Mouse (Mus musculus): ENCODE data around the gene Tcf20. TPM values are rescaled to one million over a fixed set of nuclear protein-coding genes. Genes with fewer than 3 reads are reported as not detected.

Tcf20 gene
- polyA plus RNA-seq, 1 experiment: 108 TPM

DNA sequence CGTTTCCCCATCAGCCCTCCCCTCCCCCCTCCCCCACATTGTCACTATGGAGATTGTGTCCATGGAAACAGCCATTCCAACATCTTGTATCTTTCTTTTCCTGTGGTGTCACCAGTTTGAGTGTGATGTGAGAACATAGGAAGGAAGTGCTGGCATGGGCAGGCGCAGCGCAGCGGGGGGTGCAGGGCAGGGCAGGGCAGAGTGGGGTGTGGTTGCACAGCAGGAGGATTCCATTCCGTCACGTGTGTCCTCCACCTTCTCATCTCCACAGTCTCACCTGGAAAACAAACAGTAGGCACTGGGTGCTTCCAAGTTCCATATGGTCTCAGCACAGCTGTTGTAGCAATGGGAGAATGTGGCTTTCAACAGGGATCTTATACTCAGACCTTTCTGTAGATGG, 178.2 kb downstream of the Tcf20 start:
- Histone ChIP-seq H3K36me3 (ENCODE audit: control insufficient read depth, insufficient read depth, low read length, poor library complexity, severe bottlenecking) (peaks cover 27% of the 10 kb centered on the region), H3K4me3 (ENCODE audit: low read depth, low read length) (no peak overlapping the region), H3K4me1 (ENCODE audit: control insufficient read depth, insufficient read depth, low read length) (peaks cover 2% of the 10 kb centered on the region), H3K27ac (ENCODE audit: insufficient read depth, low read length) (peak overlapping the region; percentile 57), H3K27me3 (ENCODE audit: control insufficient read depth, insufficient read depth, low read length, poor library complexity, severe bottlenecking) (no peaks in the 10 kb centered on the region), H3K9me3 (replicated peaks; ENCODE audit: control insufficient read depth, insufficient read depth, low read length, poor library complexity, severe bottlenecking) (no peaks in the 10 kb centered on the region), H3K9ac (ENCODE audit: low read depth, poor library complexity, severe bottlenecking) (no peak overlapping the region)
- TF ChIP-seq POLR2A (IDR thresholded peaks at IDR 0.05; ENCODE audit: insufficient read depth, low read length) (no peak), EP300 (IDR thresholded peaks at IDR 0.05; ENCODE audit: insufficient read depth, low read depth, low read length) (peak; percentile 54; the same call in 1 of the 2 replicates)

DNA sequence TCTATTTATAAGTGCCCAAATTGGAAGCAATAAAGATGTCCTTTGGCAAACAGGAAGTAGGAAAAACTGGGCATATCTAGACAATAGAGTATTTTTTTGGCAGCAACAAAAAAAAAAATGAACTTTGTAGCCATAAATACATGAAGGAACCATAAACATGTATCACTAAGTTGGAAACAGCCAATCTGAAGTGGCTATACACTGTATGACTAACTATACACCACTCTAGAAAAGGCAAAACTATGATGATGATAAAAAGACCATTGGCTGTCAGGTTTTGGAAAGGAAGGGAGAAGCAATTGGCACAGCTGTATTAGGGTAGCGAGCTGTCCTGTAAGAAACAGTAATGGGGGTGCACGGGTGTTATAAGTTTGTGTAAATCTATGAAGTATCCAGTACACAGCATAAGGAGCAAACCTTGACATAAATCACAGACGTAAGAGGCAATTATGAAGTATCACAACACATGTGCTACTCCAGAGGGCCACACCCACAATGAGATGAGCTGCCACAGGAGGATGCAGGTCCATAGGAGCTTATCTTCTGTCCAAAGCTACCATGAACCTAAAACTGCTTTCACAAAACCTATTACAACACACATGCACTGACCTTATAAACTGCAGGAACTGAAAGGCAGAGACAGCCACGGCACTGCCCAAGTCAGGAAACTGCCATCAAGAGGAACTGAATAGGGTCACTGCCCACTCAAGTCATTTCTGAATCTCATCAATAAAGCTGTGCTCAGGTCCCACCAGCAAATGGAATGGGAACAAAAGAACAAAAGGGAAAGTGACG, 180.5 kb downstream of the Tcf20 start:
- Histone ChIP-seq H3K9ac (ENCODE audit: low read depth, poor library complexity, severe bottlenecking) (no peak overlapping the region), H3K27ac (ENCODE audit: insufficient read depth, low read length) (no peak overlapping the region), H3K4me3 (ENCODE audit: low read depth, low read length) (no peak overlapping the region), H3K36me3 (ENCODE audit: control insufficient read depth, insufficient read depth, low read length, poor library complexity, severe bottlenecking) (peaks cover 12% of the 10 kb centered on the region), H3K9me3 (replicated peaks; ENCODE audit: control insufficient read depth, insufficient read depth, low read length, poor library complexity, severe bottlenecking) (no peaks in the 10 kb centered on the region), H3K27me3 (ENCODE audit: control insufficient read depth, insufficient read depth, low read length, poor library complexity, severe bottlenecking) (no peaks in the 10 kb centered on the region), H3K4me1 (ENCODE audit: control insufficient read depth, insufficient read depth, low read length) (peaks cover 2% of the 10 kb centered on the region)
- TF ChIP-seq POLR2A (IDR thresholded peaks at IDR 0.05; ENCODE audit: insufficient read depth, low read length): no peak
- TF ChIP-seq CTCF (IDR thresholded peaks at IDR 0.05; ENCODE audit: low read depth, low read length): no peak
- TF ChIP-seq EP300 (IDR thresholded peaks at IDR 0.05; ENCODE audit: insufficient read depth, low read depth, low read length): no peak

DNA sequence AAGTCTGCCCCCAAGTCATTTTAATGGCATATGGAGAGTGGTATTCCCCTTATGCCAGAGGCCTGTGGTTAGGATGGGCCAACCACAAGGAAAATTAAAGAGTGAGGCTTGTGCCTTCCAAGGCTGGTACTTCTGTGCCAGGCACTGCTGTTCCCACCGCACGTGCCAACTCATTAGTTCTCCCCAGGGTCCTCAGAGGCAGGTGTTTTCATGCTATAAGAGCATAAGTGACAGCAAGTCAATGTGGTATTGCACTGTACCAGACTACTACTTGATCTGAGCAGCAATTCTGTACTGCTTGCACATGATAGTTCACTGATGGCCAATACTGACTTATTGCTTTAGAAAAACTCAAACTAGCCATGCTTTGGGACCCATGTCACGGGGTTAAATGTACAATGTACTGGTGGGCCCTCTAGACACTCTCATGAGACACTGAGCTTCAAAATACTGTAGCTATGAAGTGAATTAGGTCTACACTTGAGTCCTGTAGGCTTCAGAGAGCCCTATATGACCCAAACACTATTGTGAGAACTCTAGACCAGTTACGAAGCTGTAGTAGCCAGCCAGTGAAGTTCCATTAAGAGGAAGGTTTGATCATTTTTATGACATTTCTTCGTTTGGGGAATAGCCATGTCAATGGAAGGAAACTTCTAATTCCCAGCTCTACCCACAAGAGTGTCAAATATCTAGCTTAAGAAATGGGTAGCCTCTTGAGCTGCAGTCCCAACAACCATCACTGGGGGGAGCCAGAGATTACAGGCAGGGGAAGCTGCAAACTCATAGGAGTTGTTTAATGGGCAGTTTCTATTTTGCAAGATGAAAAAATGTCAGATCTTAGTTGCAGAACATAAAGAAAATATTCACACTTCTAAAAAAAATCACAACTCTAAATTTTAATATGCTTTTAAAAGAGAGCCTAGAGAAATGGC, 182.7 kb downstream of the Tcf20 start:
- peaks cover 3% of the 10 kb centered on the region for H3K36me3 ChIP-seq (ENCODE audit: control insufficient read depth, insufficient read depth, low read length, poor library complexity, severe bottlenecking)
- H3K4me1 ChIP-seq (ENCODE audit: control insufficient read depth, insufficient read depth, low read length): peaks cover 2% of the 10 kb centered on the region
- TF ChIP-seq CTCF (IDR thresholded peaks at IDR 0.05; ENCODE audit: low read depth, low read length) (peak; percentile 75), EP300 (IDR thresholded peaks at IDR 0.05; ENCODE audit: insufficient read depth, low read depth, low read length) (no peak)

DNA sequence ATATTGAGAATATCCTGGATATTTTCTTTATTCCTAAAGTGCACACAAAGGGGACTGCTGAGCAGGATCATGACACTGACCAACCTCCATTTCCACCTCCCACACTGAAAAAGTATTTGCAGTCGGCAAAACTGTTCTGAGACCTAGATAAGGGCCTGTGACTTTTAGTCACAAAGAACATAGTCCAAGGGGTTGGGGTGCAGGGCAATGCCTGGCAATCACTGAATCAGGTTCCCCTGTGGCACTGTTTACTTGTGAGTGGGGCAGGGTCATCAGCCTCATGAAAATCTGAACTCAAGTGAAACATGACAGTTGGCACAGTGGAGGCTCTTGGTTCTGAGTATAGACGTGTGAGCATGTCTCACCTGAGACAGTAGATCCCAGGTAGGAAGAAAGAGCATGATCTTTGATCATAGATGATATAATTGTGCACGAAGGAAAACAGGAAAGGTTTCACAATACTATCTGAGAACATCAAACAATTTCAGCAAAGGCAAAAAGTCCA, 191.7 kb downstream of the Tcf20 start:
- no peak for TF ChIP-seq CTCF (IDR thresholded peaks at IDR 0.05; ENCODE audit: low read depth, low read length)
- TF ChIP-seq POLR2A (IDR thresholded peaks at IDR 0.05; ENCODE audit: insufficient read depth, low read length): no peak
- TF ChIP-seq EP300 (IDR thresholded peaks at IDR 0.05; ENCODE audit: insufficient read depth, low read depth, low read length): no peak
- no peaks in the 10 kb centered on the region for H3K27me3 ChIP-seq (ENCODE audit: control insufficient read depth, insufficient read depth, low read length, poor library complexity, severe bottlenecking)
- no peaks in the 10 kb centered on the region for H3K9me3 ChIP-seq (replicated peaks; ENCODE audit: control insufficient read depth, insufficient read depth, low read length, poor library complexity, severe bottlenecking)
- H3K4me1 ChIP-seq (ENCODE audit: control insufficient read depth, insufficient read depth, low read length): no peaks in the 10 kb centered on the region
- no peaks in the 10 kb centered on the region for H3K36me3 ChIP-seq (ENCODE audit: control insufficient read depth, insufficient read depth, low read length, poor library complexity, severe bottlenecking)
- no peak overlapping the region for H3K9ac ChIP-seq (ENCODE audit: low read depth, poor library complexity, severe bottlenecking)
- H3K4me3 ChIP-seq (ENCODE audit: low read depth, low read length): no peak overlapping the region
- H3K27ac ChIP-seq (ENCODE audit: insufficient read depth, low read length): no peak overlapping the region

More for the DNA sequence above, 182.7 kb downstream of the Tcf20 start:
- H3K27me3 ChIP-seq (ENCODE audit: control insufficient read depth, insufficient read depth, low read length, poor library complexity, severe bottlenecking): no peaks in the 10 kb centered on the region
- no peak overlapping the region for H3K27ac ChIP-seq (ENCODE audit: insufficient read depth, low read length)
- H3K9ac ChIP-seq (ENCODE audit: low read depth, poor library complexity, severe bottlenecking): no peak overlapping the region
- no peaks in the 10 kb centered on the region for H3K9me3 ChIP-seq (replicated peaks; ENCODE audit: control insufficient read depth, insufficient read depth, low read length, poor library complexity, severe bottlenecking)
- H3K4me3 ChIP-seq (ENCODE audit: low read depth, low read length): no peak overlapping the region

DNA sequence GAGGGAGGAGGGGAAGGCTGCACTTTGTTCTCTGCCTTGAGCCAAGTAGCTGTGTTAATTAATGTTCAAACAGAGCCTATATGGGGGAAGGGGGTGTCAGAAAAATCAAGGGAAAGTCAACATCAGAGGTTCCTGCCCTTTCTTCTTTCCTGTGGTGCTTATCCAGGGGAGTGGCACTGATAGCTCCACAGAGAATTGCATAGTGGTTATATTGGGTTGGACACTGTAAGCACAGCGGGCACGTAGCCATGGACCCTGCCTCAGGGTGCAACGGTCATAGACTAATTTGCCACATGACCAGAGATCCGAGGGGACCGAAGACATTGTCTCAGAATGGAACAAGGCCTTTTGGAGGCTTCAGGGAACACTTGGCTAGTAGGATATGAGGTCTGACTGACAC, 193.4 kb downstream of the Tcf20 start, which contains the start of gene Cyp2d26:
Cyp2d26 (minus strand) TSS at position 18 of the 400 bp plus-strand sequence.
- Histone ChIP-seq H3K36me3 (ENCODE audit: control insufficient read depth, insufficient read depth, low read length, poor library complexity, severe bottlenecking) (no peaks in the 10 kb centered on the region), H3K4me3 (ENCODE audit: low read depth, low read length) (no peak within 1 kb of the TSS), H3K27me3 (ENCODE audit: control insufficient read depth, insufficient read depth, low read length, poor library complexity, severe bottlenecking) (no peaks in the 10 kb centered on the region), H3K9me3 (replicated peaks; ENCODE audit: control insufficient read depth, insufficient read depth, low read length, poor library complexity, severe bottlenecking) (no peaks in the 10 kb centered on the region), H3K4me1 (ENCODE audit: control insufficient read depth, insufficient read depth, low read length) (no peaks in the 10 kb centered on the region), H3K27ac (ENCODE audit: insufficient read depth, low read length) (no peak within 1 kb of the TSS), H3K9ac (ENCODE audit: low read depth, poor library complexity, severe bottlenecking) (no peak within 1 kb of the TSS)
- no peak for TF ChIP-seq POLR2A (IDR thresholded peaks at IDR 0.05; ENCODE audit: insufficient read depth, low read length)
- TF ChIP-seq CTCF (IDR thresholded peaks at IDR 0.05; ENCODE audit: low read depth, low read length): no peak
- no peak for TF ChIP-seq EP300 (IDR thresholded peaks at IDR 0.05; ENCODE audit: insufficient read depth, low read depth, low read length)

Data from ES-Bruce4 (cell line).